Mouse (Mus musculus): Measurements from ENCODE around the gene Umps. TPM values are rescaled to one million over a fixed set of nuclear protein-coding genes. Genes with fewer than 3 reads are reported as not detected.

Gene Umps
- total and polyA plus RNA-seq, 3 experiments: 115 to 173 (median 161) TPM

DNA sequence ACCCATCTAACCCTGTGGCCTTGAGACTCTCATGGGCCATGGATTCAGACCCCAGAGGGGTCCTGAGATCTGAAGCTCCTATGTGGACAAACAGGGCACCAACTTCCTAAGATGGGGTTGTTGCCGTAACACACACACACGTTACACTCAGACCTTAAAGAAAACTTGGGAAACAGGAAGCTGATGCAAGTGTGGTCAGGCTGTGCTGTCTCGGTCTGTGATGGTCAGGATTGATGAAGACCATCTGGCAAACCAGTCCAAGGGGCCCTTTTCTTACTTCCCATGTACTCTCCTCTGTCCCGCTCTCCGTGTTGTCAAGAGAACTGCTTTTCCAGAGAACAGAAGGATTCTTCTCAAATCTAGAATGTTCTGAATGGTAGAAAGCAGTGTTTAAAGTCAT is 45.3 kb downstream of the Umps start:
- Histone ChIP-seq H3K27ac (ENCODE audit: insufficient read depth, low read depth) (no peak overlapping the region), H3K79me2 (replicated peaks; ENCODE audit: control insufficient read depth, extremely low read depth, insufficient read depth, poor library complexity, severe bottlenecking) (no peaks in the 10 kb centered on the region), H3K4me1 (ENCODE audit: control insufficient read depth in 1 of 2, insufficient read depth in 2 of 2) (0 out of 4 replicates have a peak, but pooled peaks cover 0 to 3% of the 10 kb centered on the region in 2 experiments), H3K36me3 (replicated peaks in 1 of 2; ENCODE audit: control insufficient read depth in 1 of 2, insufficient read depth in 1 of 2, low read length in 1 of 2) (peaks cover 0 to 5% of the 10 kb centered on the region in 2 experiments), H3K9me3 (replicated peaks; ENCODE audit: low read length) (no peaks in the 10 kb centered on the region), H3K9ac (ENCODE audit: insufficient read depth, low read depth) (no peak overlapping the region), H3K27me3 (replicated peaks) (peaks cover 21% of the 10 kb centered on the region), H3K4me3 (replicated peaks in 1 of 3; ENCODE audit: low read depth in 2 of 3, low read length in 2 of 3, poor library complexity in 1 of 3) (no peak overlapping the region), H3K4me2 (ENCODE audit: insufficient read depth, low read depth, poor library complexity, severe bottlenecking) (no peak overlapping the region)
- dilution Hi-C loops (cut with MboI; ENCODE audit: extremely low pct_ligation_motif_present, extremely low pct_unique_long_range_greater_than_20kb, low sequenced_read_pairs) (no loop called here), in situ Hi-C loops (cut with MboI; ENCODE audit: low pct_ligation_motif_present, low pct_unique_long_range_greater_than_20kb, low sequenced_read_pairs) (no loop called here)
- no peak for DNase-seq (ENCODE audit: extremely low read depth)
- TF ChIP-seq HCFC1 (IDR thresholded peaks at IDR 0.05; ENCODE audit: low read depth, low read length) (no peak), CTCF (conservative IDR thresholded peaks at IDR 0.05 in 1 of 2, IDR thresholded peaks at IDR 0.05 in 1 of 2; ENCODE audit: low read depth in 2 of 2, low read length in 2 of 2) (no peak), IRF4 (IDR thresholded peaks at IDR 0.05; ENCODE audit: low read depth, low read length) (no peak), TCF12 (IDR thresholded peaks at IDR 0.05; ENCODE audit: low read depth, low read length) (no peak), MAX (IDR thresholded peaks at IDR 0.05; ENCODE audit: low read length) (no peak), NRF1 (IDR thresholded peaks at IDR 0.05; ENCODE audit: low read depth, low read length) (no peak), MXI1 (IDR thresholded peaks at IDR 0.05; ENCODE audit: low read depth, low read length) (no peak), MYC (IDR thresholded peaks at IDR 0.05; ENCODE audit: low read depth, low read length) (no peak)

DNA sequence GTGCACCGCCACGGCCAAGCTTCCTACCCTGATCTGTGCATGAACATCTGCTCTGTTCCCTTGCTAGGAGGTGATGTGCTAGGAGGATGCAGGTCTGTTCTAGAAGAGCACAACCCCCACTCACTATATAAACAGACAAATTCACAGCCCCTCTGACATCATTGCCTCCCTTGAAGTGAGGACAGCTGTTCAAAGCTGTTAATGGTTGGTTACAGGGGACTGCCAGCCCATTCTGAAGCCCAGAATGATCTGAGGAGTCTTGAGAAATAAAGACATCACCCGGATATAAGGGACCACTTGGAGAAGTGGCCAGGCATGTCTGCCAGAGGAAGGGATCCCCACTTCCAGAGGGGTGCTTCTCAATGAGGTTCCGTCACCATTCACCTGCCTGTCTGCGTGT is 48.9 kb downstream of the Umps start:
- H3K9ac ChIP-seq (ENCODE audit: insufficient read depth, low read depth): no peak overlapping the region
- H3K9me3 ChIP-seq (replicated peaks; ENCODE audit: low read length): no peaks in the 10 kb centered on the region
- H3K4me1 ChIP-seq (ENCODE audit: control insufficient read depth in 1 of 2, insufficient read depth in 2 of 2): peaks cover 0 to 7% of the 10 kb centered on the region in 2 experiments; a peak in 2 of 4 replicates
- peaks cover 0 to 5% of the 10 kb centered on the region in 2 experiments for H3K36me3 ChIP-seq (replicated peaks in 1 of 2; ENCODE audit: control insufficient read depth in 1 of 2, insufficient read depth in 1 of 2, low read length in 1 of 2)
- H3K79me2 ChIP-seq (replicated peaks; ENCODE audit: control insufficient read depth, extremely low read depth, insufficient read depth, poor library complexity, severe bottlenecking): no peaks in the 10 kb centered on the region
- dilution Hi-C loops (cut with MboI; ENCODE audit: extremely low pct_ligation_motif_present, extremely low pct_unique_long_range_greater_than_20kb, low sequenced_read_pairs): no loop called here
- no peak overlapping the region for H3K27ac ChIP-seq (ENCODE audit: insufficient read depth, low read depth)
- no peak overlapping the region for H3K4me2 ChIP-seq (ENCODE audit: insufficient read depth, low read depth, poor library complexity, severe bottlenecking)
- H3K27me3 ChIP-seq (replicated peaks): peaks cover 16% of the 10 kb centered on the region
- TF ChIP-seq CHD2 (IDR thresholded peaks at IDR 0.05; ENCODE audit: low read length): no peak
- no peak for TF ChIP-seq JUN (IDR thresholded peaks at IDR 0.05; ENCODE audit: insufficient read depth, low read depth, low read length)
- TF ChIP-seq ZKSCAN1 (IDR thresholded peaks at IDR 0.05; ENCODE audit: borderline replicate concordance, low read depth, low read length): no peak
- DNase-seq (ENCODE audit: extremely low read depth): no peak
- in situ Hi-C loops (cut with MboI; ENCODE audit: low pct_ligation_motif_present, low pct_unique_long_range_greater_than_20kb, low sequenced_read_pairs): no loop called here
- no peak overlapping the region for H3K4me3 ChIP-seq (replicated peaks in 1 of 3; ENCODE audit: low read depth in 2 of 3, low read length in 2 of 3, poor library complexity in 1 of 3)

- dilution Hi-C loops (cut with MboI; ENCODE audit: extremely low pct_ligation_motif_present, extremely low pct_unique_long_range_greater_than_20kb, low sequenced_read_pairs): no loop called here
- no peaks in the 10 kb centered on the region for H3K79me2 ChIP-seq (replicated peaks; ENCODE audit: control insufficient read depth, extremely low read depth, insufficient read depth, poor library complexity, severe bottlenecking)
- peaks cover 0 to 5% of the 10 kb centered on the region in 2 experiments for H3K36me3 ChIP-seq (replicated peaks in 1 of 2; ENCODE audit: control insufficient read depth in 1 of 2, insufficient read depth in 1 of 2, low read length in 1 of 2)
- H3K4me2 ChIP-seq (ENCODE audit: insufficient read depth, low read depth, poor library complexity, severe bottlenecking): no peak overlapping the region
- no peak overlapping the region for H3K4me3 ChIP-seq (replicated peaks in 1 of 3; ENCODE audit: low read depth in 2 of 3, low read length in 2 of 3, poor library complexity in 1 of 3)
- DNase-seq (ENCODE audit: extremely low read depth): no peak
- no peak overlapping the region for H3K27ac ChIP-seq (ENCODE audit: insufficient read depth, low read depth)
- H3K27me3 ChIP-seq (replicated peaks): peaks cover 16% of the 10 kb centered on the region
- H3K9ac ChIP-seq (ENCODE audit: insufficient read depth, low read depth): no peak overlapping the region
- TF ChIP-seq MYC (IDR thresholded peaks at IDR 0.05; ENCODE audit: low read depth, low read length) (no peak), ZNF384 (IDR thresholded peaks at IDR 0.05; ENCODE audit: low read depth, low read length) (no peak), KAT2A (IDR thresholded peaks at IDR 0.05; ENCODE audit: insufficient replicate concordance, low read length) (no peak), CHD1 (IDR thresholded peaks at IDR 0.05; ENCODE audit: low read depth, low read length) (no peak), UBTF (IDR thresholded peaks at IDR 0.05; ENCODE audit: low read depth, low read length) (no peak), NRF1 (IDR thresholded peaks at IDR 0.05; ENCODE audit: low read depth, low read length) (no peak), CTCF (conservative IDR thresholded peaks at IDR 0.05 in 1 of 2, IDR thresholded peaks at IDR 0.05 in 1 of 2; ENCODE audit: low read depth in 2 of 2, low read length in 2 of 2) (no peak), PAX5 (IDR thresholded peaks at IDR 0.05; ENCODE audit: low read length) (no peak), MAX (IDR thresholded peaks at IDR 0.05; ENCODE audit: low read length) (no peak), HCFC1 (IDR thresholded peaks at IDR 0.05; ENCODE audit: low read depth, low read length) (no peak), ETS1 (conservative IDR thresholded peaks at IDR 0.05; ENCODE audit: low read depth, low read length) (no peak), USF2 (conservative IDR thresholded peaks at IDR 0.05; ENCODE audit: low read depth, low read length) (no peak), JUND (conservative IDR thresholded peaks at IDR 0.05; ENCODE audit: low read depth, low read length) (no peak), ZMIZ1 (IDR thresholded peaks at IDR 0.05; ENCODE audit: low read depth, low read length) (no peak)
- no peaks in the 10 kb centered on the region for H3K9me3 ChIP-seq (replicated peaks; ENCODE audit: low read length)
- peaks cover 0 to 7% of the 10 kb centered on the region in 2 experiments; a peak in 2 of 4 replicates for H3K4me1 ChIP-seq (ENCODE audit: control insufficient read depth in 1 of 2, insufficient read depth in 2 of 2)
- in situ Hi-C loops (cut with MboI; ENCODE audit: low pct_ligation_motif_present, low pct_unique_long_range_greater_than_20kb, low sequenced_read_pairs): no loop called here
Measured at GRCm38 (mm10) chr16:33917390-33917789, 49.4 kb downstream of the Umps start.
